Mouse (Mus musculus) left cerebral cortex, postnatal 14 days (tissue): Measurements from ENCODE around the gene Cadm4. TPM values are rescaled to one million over a fixed set of nuclear protein-coding genes. Genes with fewer than 3 reads are reported as not detected.
A peak's percentile ranks its signal among the peaks of the same experiment; 100 is the strongest.
"Not testable (repeated sequence)": the region's sequence is repeated elsewhere in the genome, so short reads cannot be mapped to it uniquely, and the experiment has no call there.

Source experiments
- DNase-seq, 2 experiments: peaks; one replicate each; pipeline ENCODE4 v3.0.0; 2021 to 2022; ENCODE audit warnings: low spot score in 2 of 2, mixed read lengths in 1 of 2
- intact Hi-C: fragments of 180-260 bp; cut with DNase I; formaldehyde crosslinking; loops from one replicate; pipeline ENCODE4 v1.15.1; 2025
- total RNA-seq, 2 experiments: library from RNA; stranded (reverse); gene quantifications; 2 replicates each; pipeline ENCODE4 v1.2.3; 2021

Cadm4 gene
- total RNA-seq, 2 experiments from 2014 or later, result 282 to 289 TPM

DNA sequence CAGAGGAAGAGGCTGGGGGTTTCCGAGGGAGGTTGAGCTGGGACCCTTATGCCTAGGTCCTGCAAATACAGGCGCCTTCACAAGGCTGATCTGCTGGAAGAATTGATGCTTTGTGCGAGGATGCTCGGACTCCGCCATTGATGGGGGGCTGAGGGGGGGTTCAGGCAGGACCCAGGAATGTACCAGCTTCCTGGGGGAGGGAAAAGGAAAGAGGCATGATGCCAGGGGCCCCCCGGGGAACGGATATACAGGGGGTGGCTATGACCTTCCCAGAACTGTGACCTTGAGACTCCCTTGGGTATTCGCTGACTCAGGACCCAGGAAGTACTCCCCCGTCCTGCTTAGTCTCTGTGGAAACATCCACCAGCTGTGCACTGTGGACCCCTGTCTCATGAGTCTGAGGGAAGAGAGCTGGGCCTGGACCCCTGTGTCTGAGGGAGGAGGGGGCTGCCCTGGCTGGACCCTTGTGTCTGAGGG lies 4.9 kb downstream of the Cadm4 start:
- no peak for DNase-seq
- intact Hi-C loops, result no loop called here

DNA sequence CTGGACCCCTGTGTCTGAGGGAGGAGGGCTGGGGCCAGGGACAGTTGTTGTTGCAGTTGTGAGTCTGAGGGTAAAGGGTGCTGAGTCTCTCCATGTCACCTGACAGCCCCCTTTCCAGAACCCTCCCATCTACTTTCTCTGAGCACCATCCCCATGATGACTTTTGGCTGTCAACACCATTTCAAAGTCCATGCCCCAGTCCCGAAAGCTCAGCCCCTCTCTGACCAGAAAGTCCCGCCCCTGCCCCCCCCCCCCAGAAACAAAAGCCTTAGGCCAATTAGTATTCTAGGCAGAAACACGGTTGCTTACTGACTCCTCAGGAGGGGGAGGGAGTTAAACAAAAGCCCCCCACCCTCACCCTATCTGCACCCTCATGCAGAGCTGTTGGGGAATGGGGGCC lies 5.6 kb downstream of the Cadm4 start:
- intact Hi-C loops, result no loop called here
- DNase-seq, result no peak

GRCm38 (mm10) chr7:24488303-24488702 lies 6.5 kb downstream of the Cadm4 start:
- intact Hi-C loops, result no loop called here
- DNase-seq, result no peak

GRCm38 (mm10) chr7:24499856-24500577 lies 18.2 kb downstream of the Cadm4 start:
- intact Hi-C loops, result no loop called here

DNA sequence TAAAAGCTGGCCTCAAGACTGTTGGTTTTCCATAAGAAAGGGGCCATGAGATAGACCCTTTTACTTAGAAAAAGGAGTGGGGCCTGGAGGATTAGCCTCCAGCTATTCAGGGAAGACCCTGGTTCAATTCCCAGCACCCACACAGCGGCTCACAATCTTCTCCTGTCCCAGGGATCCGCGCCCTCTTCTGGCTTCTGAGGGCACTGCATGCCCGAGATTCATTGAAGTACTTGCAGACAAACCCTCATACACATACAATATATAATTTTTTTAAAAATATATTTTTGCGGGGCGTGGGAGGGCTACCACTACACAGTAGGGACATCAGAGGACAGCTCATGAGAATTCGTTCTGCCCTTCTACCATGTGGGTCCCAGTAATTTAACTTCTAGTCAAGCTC lies 19.1 kb downstream of the Cadm4 start:
- peak; percentile 57 to 73 for DNase-seq
- intact Hi-C loops, result no loop called here

More at GRCm38 (mm10) chr7:24499856-24500577, 18.2 kb downstream of the Cadm4 start:
- no peak for DNase-seq

- intact Hi-C loops, result no loop called here
- peak in 1 of 2 experiments; percentile 52 for DNase-seq
Observed at GRCm38 (mm10) chr7:24501492-24501891, 19.7 kb downstream of the Cadm4 start.

DNA sequence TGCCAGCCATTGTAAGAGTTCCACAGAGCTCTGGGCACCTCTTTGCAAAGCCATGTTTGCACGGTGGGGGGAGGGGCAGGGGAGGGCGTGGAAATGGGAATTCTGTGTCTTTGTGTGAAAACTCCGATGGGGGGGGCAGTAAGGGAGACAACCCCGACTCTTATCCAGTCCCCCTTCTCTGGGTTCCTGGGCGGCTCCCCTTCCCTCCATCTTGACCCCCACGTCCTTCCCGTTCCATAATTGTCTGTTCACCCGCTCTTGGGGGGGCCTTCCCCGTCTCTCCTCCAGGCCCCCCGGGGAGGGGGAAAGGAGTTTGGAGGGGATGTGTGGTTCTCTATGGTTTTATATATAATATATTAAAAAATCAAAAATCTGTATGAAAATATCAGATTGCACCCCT lies 22.2 kb downstream of the Cadm4 start:
- DNase-seq, result no peak
- intact Hi-C loops, result no loop called here

DNA sequence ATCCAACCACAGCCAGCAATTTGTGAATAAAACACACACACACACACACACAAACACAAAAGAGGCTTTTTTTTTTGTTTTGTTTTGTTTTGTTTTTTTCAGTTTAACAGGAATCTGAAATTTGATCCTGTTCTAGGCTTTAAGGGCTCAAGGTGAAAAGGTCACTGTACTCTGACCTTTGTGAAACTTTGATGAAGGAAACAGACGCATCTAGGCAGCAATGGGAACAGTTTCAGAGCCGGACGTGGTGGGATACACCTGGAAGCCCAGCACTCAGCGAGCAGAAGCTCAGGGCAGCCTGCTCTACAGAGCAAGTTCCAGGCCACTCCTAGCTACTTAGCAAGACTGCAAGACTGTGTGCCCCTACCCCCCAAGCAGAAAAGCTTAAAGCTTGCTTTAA lies 23.0 kb downstream of the Cadm4 start:
- no peak for DNase-seq
- intact Hi-C loops, result no loop called here

DNA sequence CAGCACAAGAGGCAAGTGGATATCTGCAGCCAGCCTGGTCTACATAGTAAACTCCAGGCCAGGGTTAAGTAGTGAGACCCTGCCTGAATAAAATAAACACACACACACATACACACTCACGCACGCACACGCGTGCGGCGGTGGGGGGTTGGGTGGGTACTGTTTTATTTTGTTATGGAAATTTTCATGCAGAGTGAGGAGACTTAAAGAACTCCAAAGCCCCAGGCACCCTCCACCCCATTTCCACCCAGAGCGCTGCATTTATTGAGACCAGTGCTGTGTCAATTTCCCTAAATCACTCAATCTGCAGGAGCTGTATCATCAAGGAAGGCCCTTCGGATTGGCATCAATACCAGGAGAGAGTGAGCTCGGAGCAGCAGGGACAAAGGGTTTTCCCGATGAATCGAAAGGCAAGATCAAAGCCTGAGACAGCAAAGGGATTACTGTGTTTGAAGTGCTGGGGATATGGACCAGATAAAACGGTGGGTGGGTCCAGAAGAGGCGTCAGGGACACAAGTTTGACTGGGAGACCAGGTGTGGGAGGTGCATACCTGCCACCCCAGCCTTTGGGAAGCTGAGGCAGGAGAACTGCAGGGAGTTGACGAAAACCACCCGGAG lies 23.7 kb downstream of the Cadm4 start:
- intact Hi-C loops, result no loop called here

DNA sequence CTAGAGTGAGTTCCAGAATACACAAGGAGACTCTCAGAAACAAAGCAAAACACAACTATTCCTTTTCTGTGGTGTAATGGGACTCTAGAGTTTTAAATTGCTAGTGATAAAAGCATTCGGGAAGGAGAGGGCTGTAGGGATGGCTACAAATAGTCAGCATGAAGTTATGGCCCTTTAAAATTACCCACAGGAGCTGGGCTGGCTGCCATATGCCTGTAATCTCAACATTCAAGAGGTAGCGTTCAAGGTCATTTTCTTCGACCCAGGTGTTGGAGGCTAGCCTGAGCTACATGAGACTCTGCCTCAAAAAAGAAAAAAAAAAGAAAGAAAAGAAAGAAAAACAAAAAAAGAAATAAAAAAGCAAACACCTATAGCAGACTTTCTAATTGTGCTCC lies 24.2 kb downstream of the Cadm4 start:
- DNase-seq, result no peak
- intact Hi-C loops, result no loop called here

More for the DNA sequence above, 23.7 kb downstream of the Cadm4 start:
- no peak for DNase-seq

- DNase-seq, result peak; percentile 55 to 77
- intact Hi-C loops, result no loop called here
Observed at GRCm38 (mm10) chr7:24506476-24506837, 24.6 kb downstream of the Cadm4 start.

DNA sequence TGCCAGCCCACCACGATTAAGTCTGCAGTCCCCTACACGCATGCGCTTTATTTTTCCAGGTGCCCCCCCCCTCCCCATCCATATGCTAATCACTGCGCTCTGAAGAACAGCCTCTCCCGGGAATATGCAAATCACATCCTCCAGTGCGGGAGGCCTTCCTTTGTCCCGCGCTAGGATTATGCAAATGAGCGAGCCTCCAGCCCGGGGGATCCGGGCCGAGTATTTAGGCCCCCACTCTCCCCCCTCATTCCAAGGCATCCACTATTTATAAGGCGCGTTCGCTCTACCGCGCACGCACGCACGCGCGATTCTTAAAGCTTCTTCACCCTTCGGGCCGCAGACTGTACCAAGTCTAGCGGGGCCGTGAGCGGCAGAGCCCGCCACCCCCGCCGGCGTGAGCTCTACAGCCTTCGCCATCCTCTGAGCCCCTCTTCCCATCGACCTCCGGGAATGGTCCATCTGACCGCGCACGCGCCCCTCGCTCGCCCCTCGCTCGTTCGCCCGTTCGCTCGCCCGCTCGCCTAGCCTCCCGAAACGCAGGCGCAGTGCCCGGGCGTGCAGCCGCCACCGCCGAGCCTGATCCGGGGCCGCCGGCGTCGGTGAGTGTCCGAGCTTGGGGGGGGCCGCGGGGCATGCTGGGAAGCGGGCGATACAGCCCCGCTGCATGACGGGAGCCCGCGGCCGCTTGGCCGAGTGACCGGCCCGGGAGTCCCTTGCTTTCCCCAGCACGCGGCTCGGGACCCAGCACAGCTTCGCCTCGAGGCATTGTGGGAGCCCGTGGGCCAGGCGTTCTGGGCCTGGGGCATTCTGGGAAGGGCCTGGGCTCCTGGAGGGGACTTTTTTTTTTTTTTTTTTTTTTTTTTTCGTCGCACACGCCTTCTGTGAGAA lies 25.3 kb downstream of the Cadm4 start, which contains the start of gene Zfp428:
TSS of gene Zfp428 (plus strand) at position 169 of the 888 bp plus-strand sequence.
- intact Hi-C loops, result no loop called here
- DNase-seq, result peak; percentile 82 to 88

GRCm38 (mm10) chr7:24507726-24508114 lies 25.9 kb downstream of the Cadm4 start:
- intact Hi-C loops, result no loop called here
- DNase-seq, result no peak

- DNase-seq, result no peak
- intact Hi-C loops, result no loop called here
Observed at GRCm38 (mm10) chr7:24512355-24512754, 30.5 kb downstream of the Cadm4 start, which contains the start of gene AC161166.1. Gene AC161166.1, minus strand, starts transcription at chr7:24512455.

DNA sequence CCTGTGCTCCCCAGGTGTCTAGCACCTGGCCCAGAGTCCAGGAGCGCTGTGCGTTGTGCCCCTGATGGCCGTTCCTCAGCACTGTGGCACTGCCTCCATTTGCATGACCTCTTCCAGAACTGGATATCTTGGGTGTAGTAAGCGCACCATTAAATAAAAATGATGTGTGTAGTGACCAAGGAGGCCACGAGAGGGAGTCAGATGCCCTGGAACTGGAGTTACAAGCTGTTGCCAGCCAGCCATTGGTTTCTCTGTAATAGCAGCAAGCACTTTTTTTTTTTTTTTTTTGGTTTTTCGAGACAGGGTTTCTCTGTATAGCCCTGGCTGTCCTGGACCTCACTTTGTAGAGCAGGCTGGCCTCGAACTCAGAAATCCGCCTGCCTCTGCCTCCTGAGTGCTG lies 34.5 kb downstream of the Cadm4 start:
- intact Hi-C loops, result not testable (repeated sequence)
- peak; percentile 61 to 89 for DNase-seq

GRCm38 (mm10) chr7:24517077-24517476 lies 35.3 kb downstream of the Cadm4 start:
- intact Hi-C loops, result no loop called here
- DNase-seq, result no peak

DNA sequence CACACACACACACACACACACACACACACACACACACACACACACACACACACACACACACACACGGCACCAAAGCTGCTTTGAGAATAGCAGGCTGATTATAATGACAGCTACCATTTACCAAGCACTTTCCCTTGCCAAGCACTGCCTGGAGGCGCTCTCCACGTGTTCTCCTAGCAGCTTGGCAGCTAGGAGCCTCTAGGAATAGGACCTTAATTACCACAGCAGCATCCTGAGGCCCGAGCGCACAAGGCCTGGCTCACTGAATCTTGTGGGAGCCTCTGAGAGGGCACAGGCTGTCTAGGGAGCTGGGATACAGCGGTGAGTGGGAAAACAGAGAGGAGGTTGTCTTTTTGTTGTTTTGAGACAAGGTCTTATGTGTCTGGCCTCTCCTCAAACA lies 35.8 kb downstream of the Cadm4 start:
- DNase-seq, result peak; percentile 54 to 93
- intact Hi-C loops, result no loop called here

DNA sequence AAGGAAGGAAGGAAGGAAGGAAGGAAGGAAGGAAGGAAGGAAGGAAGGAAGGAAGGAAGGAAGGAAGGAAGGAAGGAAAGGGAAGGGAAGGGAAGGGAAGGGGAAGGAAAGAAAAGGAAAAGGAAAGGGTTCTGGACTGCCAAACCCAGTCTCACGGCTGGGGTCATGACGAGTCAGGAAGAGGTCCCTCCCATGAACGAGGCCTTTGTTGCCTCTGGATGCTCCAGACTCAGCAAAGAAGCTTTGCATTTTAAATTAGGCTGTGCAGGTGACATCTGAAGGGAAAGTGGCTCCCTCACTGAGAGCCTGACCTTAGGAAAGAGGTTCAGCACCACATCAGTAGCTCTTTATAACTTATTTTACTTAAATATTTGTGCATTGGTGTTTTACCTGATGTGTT lies 37.3 kb downstream of the Cadm4 start:
- DNase-seq, result no peak
- intact Hi-C loops, result no loop called here

DNA sequence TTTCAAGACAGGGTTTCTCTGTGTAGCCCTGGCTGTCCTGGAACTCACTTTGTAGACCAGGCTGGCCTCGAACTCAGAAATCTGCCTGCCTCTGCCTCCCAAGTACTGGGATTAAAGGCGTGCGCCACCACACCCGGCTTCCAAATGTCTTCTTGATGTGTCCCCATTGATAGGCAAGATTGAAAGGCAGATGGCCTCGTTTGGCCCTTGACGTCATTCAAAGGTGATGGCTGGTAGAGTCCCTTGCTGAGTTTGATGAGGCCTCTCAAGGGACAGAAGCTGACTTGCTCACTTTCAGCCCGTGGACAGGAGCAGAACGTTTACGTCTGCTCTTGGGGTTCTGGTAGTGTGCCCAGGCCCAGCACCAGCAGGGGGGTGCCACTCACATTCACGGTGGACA lies 38.2 kb downstream of the Cadm4 start:
- DNase-seq, intact Hi-C loops: not testable (repeated sequence)

GRCm38 (mm10) chr7:24522805-24523204 lies 41.0 kb downstream of the Cadm4 start:
- DNase-seq, result no peak
- intact Hi-C loops, result no loop called here
